Mouse (Mus musculus) limb, embryonic 15.5 days (tissue): ENCODE results near the gene Maats1. TPM values are rescaled to one million over a fixed set of nuclear protein-coding genes. Genes with fewer than 3 reads are reported as not detected.

Experiments
- ATAC-seq: fragments of 200-750 bp; cut with Nextera tagmentation; 2 replicates; pipeline ENCODE4 v1.8.0; 2017; ENCODE audit warnings: low read depth, moderate TSS enrichment; ENCODE audit not compliant: insufficient number of reproducible peaks, low FRiP score, low TSS enrichment
- H3K27ac ChIP-seq: fragments of 300-500 bp; sonication (generic); 2 replicates; pipeline ENCODE4 v1.5.1; 2015; ENCODE audit warnings: moderate library complexity, mild to moderate bottlenecking, inconsistent platforms
- H3K27me3 ChIP-seq: fragments of 300-500 bp; sonication (generic); 2 replicates; pipeline ENCODE4 v1.6.1; 2015; ENCODE audit warnings: inconsistent platforms
- H3K36me3 ChIP-seq: fragments of 300-500 bp; sonication (generic); 2 replicates; pipeline ENCODE4 v1.6.1; 2015; ENCODE audit warnings: inconsistent platforms
- H3K4me1 ChIP-seq: fragments of 300-500 bp; sonication (generic); 2 replicates; pipeline ENCODE4 v1.6.1; 2015; ENCODE audit warnings: inconsistent platforms
- H3K4me2 ChIP-seq: fragments of 300-500 bp; sonication (generic); 2 replicates; pipeline ENCODE4 v1.6.1; 2015; ENCODE audit warnings: mild to moderate bottlenecking, inconsistent platforms
- H3K4me3 ChIP-seq: fragments of 300-500 bp; sonication (generic); 2 replicates; pipeline ENCODE4 v1.5.1; 2015; ENCODE audit warnings: mild to moderate bottlenecking, inconsistent platforms
- H3K9ac ChIP-seq: fragments of 300-500 bp; sonication (generic); 2 replicates; pipeline ENCODE4 v1.6.1; 2015; ENCODE audit warnings: inconsistent platforms
- H3K9me3 ChIP-seq: fragments of 300-500 bp; sonication (generic); 2 replicates; pipeline ENCODE4 v1.6.1; 2016; ENCODE audit warnings: inconsistent platforms
- WGBS: fragments of 180-500 bp; shearing (Covaris S2); methylation state at CpG from one replicate; pipeline ENCODE4 v1.1.7; 2015; 5-methylcytosine and 5-hydroxymethylcytosine counted together
- polyA plus RNA-seq: library from polyadenylated mRNA; unstranded; fragments of >200 nt; fragmentation: Nextera tagmentation; extraction: Ambion mirVana; gene quantifications from 2 replicates; pipeline ENCODE4 v1.2.1, GENCODE M21; 2015

The Maats1 gene
- polyA plus RNA-seq, 1 experiment from 2014 or later, result not detected

DNA sequence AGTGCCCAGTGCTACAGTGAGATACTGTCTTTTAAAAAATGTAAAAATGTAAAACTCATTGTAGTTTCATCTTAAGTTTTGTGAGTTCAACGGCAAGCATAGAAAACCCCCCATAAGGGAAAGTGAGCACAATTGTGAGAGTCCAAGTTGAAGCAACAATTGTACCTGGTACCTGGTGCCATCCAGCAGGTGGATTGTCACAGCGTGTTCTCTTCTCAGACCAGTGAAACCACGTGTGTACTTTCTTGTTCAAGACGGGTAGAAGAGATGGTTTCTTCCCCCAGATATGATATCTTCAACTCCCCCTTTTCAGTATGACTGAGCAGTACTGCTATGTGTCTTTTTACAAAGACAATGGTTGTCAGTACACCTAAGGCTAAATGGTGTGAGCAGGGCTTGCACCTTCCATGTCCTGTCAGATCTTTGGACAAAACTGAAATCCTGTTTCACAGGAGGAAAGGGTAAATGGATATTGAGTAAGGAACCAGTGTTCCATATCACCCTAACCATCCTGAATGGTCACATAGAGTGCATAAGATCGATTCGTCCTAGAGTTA lies 16.4 kb upstream of the Maats1 start:
- H3K4me2 ChIP-seq, result no peak overlapping the region
- 88% methylated on average over 6 of the region's 6 CpGs for WGBS
- H3K36me3 ChIP-seq, result 0 out of 2 replicates have a peak, but pooled peaks cover 2% of the 10 kb centered on the region
- no peak overlapping the region for H3K27ac ChIP-seq
- ATAC-seq, result no peak
- H3K4me1 ChIP-seq, result peaks cover 12% of the 10 kb centered on the region; the same call in 1 of the 2 replicates
- H3K4me3 ChIP-seq, result no peak overlapping the region
- no peaks in the 10 kb centered on the region for H3K9me3 ChIP-seq
- no peaks in the 10 kb centered on the region for H3K27me3 ChIP-seq
- no peak overlapping the region for H3K9ac ChIP-seq

DNA sequence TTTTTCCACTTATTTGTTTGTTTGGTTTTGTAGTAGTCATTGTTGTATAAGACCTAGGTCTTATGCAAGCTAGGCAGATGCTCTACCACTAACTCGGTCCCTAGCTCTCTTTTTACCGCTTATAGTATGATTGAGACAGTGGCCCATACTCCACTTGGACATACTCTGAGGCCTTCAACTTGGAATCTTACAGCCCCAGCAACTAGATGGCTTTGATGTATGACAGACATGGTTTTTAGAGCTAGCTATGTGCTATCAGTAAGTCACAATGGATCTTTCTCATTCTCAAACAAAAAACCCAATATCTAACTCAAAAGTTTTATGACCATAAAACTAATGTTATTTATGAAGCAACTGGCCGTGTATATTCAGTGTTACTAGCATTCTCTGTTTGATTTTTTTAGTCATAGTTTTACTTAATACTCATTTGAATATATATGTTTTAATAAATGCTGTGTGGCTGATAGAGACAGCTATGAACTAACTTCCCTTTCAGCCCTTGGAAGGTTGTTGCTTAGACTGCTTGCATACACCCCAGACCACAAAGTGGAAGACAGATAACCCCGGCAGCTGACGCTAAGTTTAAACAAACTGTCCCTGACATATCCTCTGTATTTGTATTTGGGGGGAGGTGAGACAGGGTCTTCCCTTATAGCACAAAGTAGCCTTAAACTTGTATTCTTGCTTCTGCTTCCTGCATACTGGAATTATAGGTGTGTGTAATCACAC lies 12.4 kb upstream of the Maats1 start:
- ATAC-seq, result no peak
- 88% methylated on average over 5 of the region's 5 CpGs for WGBS
- no peaks in the 10 kb centered on the region for H3K4me1 ChIP-seq

DNA sequence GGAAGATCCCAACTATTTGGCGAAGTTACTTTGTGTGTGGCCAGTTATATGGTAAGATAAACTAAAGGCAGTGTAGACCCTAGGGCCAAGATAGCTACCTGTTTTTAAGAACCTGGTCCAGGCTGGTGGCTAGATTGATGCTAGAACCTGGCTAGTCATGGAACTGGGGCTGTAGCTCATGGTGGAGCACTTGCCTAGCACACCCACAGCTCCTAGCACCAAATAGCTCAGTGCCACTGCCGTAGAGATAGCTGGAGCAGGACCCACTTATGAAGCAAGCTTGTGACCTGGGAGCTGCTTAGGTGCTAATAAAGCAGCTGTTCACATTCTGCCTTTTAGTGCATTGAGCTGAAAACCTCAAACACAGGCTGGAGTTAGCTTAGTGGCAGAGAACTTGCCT lies 11.7 kb upstream of the Maats1 start:
- Histone ChIP-seq H3K9me3 (no peaks in the 10 kb centered on the region), H3K27me3 (no peaks in the 10 kb centered on the region), H3K4me3 (no peak overlapping the region), H3K4me1 (no peaks in the 10 kb centered on the region), H3K27ac (no peak overlapping the region), H3K9ac (no peak overlapping the region), H3K4me2 (no peak overlapping the region), H3K36me3 (peaks cover 32% of the 10 kb centered on the region)
- no peak for ATAC-seq
- WGBS, result 87% methylated on average over 2 of the region's 2 CpGs

More for the DNA sequence above, 12.4 kb upstream of the Maats1 start:
- Histone ChIP-seq H3K9me3 (no peaks in the 10 kb centered on the region), H3K27ac (no peak overlapping the region), H3K27me3 (no peaks in the 10 kb centered on the region), H3K4me2 (no peak overlapping the region), H3K9ac (no peak overlapping the region), H3K36me3 (peaks cover 31% of the 10 kb centered on the region), H3K4me3 (no peak overlapping the region)

DNA sequence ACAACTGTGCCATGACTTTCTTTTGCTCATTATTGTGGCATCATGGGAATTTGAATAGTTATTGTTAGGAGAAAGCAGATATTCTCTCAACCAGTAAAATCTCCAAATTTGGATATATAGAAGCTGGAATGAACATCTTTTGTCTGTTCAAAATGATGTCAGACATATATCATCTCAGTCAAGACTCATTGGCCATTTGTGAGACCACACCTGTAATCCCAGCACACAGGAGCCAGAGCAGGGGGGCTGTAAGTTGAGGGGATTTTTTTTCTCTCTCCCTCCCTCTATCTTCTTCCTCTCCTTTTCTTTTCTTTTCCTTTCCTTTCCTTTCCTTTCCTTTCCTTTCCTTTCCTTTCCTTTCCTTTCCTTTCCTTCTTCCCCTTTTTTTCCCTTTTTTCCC lies 10.9 kb upstream of the Maats1 start:
- Histone ChIP-seq H3K9me3 (no peaks in the 10 kb centered on the region), H3K4me3 (no peak overlapping the region), H3K36me3 (peaks cover 32% of the 10 kb centered on the region), H3K9ac (no peak overlapping the region), H3K4me1 (peaks cover under 1% of the 10 kb centered on the region), H3K4me2 (no peak overlapping the region), H3K27me3 (no peaks in the 10 kb centered on the region), H3K27ac (no peak overlapping the region)
- ATAC-seq, result no peak

DNA sequence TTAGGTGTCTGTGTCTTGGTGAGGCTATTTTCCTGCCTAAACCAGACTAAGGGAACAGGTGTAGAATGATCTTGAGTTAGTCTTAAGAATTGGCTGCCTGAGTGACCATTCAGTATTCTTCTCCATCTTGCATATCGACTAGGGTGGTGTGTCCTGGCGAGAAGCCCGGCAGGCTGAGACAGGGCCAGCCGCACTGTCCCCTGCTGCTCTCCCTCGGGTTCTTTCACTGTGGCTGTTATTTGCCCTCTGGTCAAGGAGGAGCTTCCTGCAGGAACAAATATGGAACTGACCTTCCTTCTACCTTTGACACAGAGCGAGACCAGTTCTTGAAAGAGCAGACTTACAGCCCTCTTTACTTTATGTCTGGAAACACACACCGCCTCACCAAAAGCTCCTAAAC lies 10.1 kb upstream of the Maats1 start:
- no peak overlapping the region for H3K4me3 ChIP-seq
- no peaks in the 10 kb centered on the region for H3K27me3 ChIP-seq
- H3K9me3 ChIP-seq, result no peaks in the 10 kb centered on the region
- H3K27ac ChIP-seq, result no peak overlapping the region
- no peak overlapping the region for H3K9ac ChIP-seq
- H3K36me3 ChIP-seq, result peaks cover 32% of the 10 kb centered on the region
- no peak overlapping the region for H3K4me2 ChIP-seq
- no peak for ATAC-seq
- H3K4me1 ChIP-seq, result peaks cover 4% of the 10 kb centered on the region
- 83% methylated on average over 7 of the region's 7 CpGs for WGBS

DNA sequence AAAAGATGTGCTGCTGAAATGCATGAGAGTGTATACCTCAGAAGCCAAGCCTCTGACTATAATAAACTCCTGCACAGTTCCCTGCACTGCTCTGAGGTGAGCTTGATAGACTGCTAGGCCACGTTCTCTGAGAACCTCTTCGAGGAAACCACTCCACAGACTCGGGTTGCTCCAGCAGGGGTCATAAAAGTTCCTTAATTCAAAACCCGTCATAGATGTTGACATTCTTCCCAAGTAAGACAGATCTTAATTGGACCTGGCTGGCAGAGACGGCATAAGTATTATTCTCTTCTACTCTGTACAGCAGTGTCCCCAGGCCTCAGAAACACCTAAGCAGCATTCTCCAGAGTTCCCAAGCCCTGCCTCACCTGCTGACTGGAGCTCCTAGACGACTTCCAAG lies 9.0 kb upstream of the Maats1 start:
- H3K36me3 ChIP-seq, result peaks cover 32% of the 10 kb centered on the region
- H3K27ac ChIP-seq, result no peak overlapping the region
- no peak overlapping the region for H3K4me2 ChIP-seq
- WGBS, result 58% methylated on average over 6 of the region's 6 CpGs
- no peaks in the 10 kb centered on the region for H3K27me3 ChIP-seq
- no peak overlapping the region for H3K9ac ChIP-seq
- H3K9me3 ChIP-seq, result no peaks in the 10 kb centered on the region
- peaks cover 4% of the 10 kb centered on the region for H3K4me1 ChIP-seq
- ATAC-seq, result no peak
- H3K4me3 ChIP-seq, result no peak overlapping the region

DNA sequence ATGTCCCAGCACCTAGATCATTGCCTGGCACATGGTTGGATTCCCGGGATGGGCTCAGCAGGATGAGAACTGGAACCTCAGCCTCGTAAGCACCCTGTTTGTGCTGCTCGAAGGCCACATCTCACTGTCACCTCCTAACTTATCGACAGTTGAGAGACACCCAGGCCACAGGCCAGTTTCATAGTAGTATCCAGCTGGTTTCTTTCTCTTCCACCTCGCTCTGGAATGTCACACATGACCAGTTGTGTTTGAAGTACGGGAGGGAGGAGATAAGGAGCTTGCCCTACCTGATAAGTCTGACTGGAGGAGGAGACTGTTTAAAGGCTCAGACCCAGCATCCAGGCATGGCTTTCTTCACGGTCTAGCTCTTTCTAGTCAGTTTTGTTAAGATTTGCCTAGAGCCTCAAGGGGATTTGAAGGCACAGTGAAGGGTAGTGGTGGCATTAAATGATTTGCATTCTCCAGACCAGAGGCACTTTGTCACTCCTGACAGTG lies 8.5 kb upstream of the Maats1 start:
- Histone ChIP-seq H3K27ac (no peak overlapping the region), H3K36me3 (peaks cover 30% of the 10 kb centered on the region), H3K4me2 (no peak overlapping the region), H3K27me3 (no peaks in the 10 kb centered on the region), H3K9me3 (no peaks in the 10 kb centered on the region), H3K9ac (no peak overlapping the region), H3K4me3 (no peak overlapping the region), H3K4me1 (peaks cover 4% of the 10 kb centered on the region)
- WGBS, result 74% methylated on average over 7 of the region's 7 CpGs
- ATAC-seq, result no peak

DNA sequence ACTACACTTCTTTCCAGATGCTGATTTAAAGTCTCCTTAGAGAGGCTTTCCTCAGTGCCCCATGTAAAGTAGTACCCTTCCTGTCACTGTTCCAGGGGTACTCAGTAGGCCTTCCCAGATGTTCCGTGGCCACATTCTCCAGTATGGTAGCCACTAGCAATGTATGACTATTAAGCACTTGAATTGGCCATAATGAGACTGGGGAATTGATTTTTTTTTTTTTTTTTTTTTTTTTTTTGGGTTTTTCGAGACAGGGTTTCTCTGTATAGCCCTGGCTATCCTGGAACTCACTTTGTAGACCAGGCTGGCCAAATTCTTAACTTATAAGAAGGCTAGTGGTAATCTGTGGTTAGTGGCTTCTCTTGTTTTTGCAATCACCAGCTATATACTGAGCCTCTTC lies 7.9 kb upstream of the Maats1 start:
- Histone ChIP-seq H3K27ac (no peak overlapping the region), H3K9me3 (no peaks in the 10 kb centered on the region), H3K36me3 (peaks cover 30% of the 10 kb centered on the region), H3K27me3 (no peaks in the 10 kb centered on the region), H3K9ac (no peak overlapping the region), H3K4me1 (peaks cover 4% of the 10 kb centered on the region), H3K4me3 (no peak overlapping the region), H3K4me2 (no peak overlapping the region)
- 88% methylated on average over 2 of the region's 2 CpGs for WGBS
- no peak for ATAC-seq

DNA sequence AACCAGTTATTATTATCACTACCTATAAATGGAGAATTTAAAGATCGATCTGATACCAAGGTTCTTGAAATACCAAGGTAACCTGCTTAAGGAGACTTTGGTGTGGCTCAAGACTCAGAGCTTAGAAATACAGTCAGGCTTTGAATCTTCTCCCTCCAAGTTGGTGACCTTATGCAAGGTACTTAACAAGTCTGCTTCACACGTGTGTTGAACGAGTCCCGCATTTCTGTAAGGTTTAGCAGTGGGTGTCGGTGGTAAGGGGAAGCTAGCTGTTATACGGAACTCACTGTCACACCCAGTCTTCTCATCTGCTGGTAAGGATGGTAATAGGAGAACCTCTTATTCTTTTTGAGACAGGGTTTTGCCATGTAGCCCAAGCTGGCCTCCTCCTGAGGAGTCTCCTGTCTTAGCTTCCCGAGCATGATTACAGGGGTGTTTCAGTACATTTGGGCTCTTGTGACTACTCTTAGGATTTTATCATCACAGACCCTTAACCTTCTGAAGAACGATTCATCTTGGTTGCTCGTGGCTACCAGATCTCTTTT lies 6.3 kb upstream of the Maats1 start:
- 85% methylated on average over 9 of the region's 9 CpGs for WGBS
- peaks cover 4% of the 10 kb centered on the region for H3K4me1 ChIP-seq
- no peaks in the 10 kb centered on the region for H3K27me3 ChIP-seq
- H3K4me2 ChIP-seq, result no peak overlapping the region
- peaks cover 30% of the 10 kb centered on the region for H3K36me3 ChIP-seq
- no peaks in the 10 kb centered on the region for H3K9me3 ChIP-seq
- ATAC-seq, result no peak
- H3K9ac ChIP-seq, result no peak overlapping the region
- no peak overlapping the region for H3K4me3 ChIP-seq
- H3K27ac ChIP-seq, result no peak overlapping the region

DNA sequence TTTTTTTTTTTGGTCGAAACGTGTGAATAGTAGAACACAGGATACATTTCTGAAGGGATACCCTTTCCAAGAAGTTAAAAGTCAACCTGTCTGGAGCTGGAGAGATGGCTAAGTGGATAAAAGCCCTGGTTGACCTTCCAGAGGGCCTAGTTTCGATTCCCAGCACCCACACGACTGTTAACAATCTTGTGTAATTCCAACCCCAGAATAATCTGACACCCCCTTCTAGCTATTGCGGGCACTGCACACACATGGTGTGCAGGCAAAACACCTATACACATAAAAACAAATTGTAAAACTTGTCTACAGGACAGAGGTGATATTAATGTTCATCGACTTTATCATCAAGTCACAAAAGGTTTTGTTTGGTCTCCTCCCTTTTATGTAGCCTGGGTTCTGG lies 5.6 kb upstream of the Maats1 start:
- no peak overlapping the region for H3K9ac ChIP-seq

DNA sequence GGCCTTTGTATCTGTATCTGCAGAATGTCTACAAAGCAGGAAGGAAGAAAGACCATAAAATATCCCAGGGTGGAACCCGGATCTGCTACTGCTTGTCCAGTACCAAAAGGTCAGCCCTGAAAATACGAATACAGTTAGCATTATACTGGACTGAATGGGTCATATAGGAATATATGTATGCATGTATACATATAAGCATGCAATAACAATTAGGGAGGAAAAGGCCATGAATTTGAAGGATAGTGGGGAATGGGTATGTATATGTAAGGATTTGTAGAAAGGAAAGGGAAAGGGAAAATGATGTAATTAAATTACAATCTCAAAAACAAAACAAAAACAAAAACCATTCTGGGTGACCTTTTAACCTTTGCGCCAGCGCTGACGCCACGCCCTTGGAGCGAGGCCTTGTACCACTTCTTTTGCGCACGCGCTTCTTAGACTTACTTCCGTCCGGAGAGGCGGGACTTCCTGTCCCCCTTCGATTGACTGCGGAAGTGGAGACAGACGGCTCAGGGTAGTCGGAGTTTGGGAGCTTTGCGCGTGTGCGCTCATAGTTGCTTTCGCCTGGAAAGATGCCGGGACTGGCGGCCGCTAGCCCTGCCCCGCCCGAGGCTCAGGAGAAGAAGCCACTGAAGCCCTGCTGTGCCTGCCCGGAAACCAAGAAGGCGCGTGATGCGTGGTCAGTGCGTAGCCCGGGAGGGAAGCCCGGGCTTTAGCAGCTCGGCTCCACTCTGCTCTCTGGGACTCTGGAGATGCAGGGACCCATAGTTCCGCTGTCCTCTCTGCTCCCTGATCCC lies 4.8 kb upstream of the Maats1 start, which contains the start of the genes Cox17 and Gm21987:
Gene Cox17 (plus strand): TSS at position 463 of the 797 bp plus-strand sequence.
Gene Gm21987 (plus strand): TSS at position 512 of the 797 bp plus-strand sequence.
- peaks cover 21% of the 10 kb centered on the region for H3K36me3 ChIP-seq
- peak within 1 kb of the TSS; percentile 51 for H3K4me2 ChIP-seq
- H3K27me3 ChIP-seq, result no peaks in the 10 kb centered on the region
- H3K9me3 ChIP-seq, result no peaks in the 10 kb centered on the region
- H3K4me1 ChIP-seq, result peaks cover 8% of the 10 kb centered on the region
- ATAC-seq, result peak; percentile 89; the same call in 1 of the 2 replicates
- 3% methylated on average over 35 of the region's 35 CpGs for WGBS
- peak within 1 kb of the TSS; percentile 65 for H3K9ac ChIP-seq
- H3K4me3 ChIP-seq, result peak within 1 kb of the TSS; percentile 86
- peak within 1 kb of the TSS; percentile 93 for H3K27ac ChIP-seq

More for the DNA sequence above, 5.6 kb upstream of the Maats1 start:
- Histone ChIP-seq H3K36me3 (peaks cover 28% of the 10 kb centered on the region), H3K27me3 (no peaks in the 10 kb centered on the region), H3K4me1 (peaks cover 4% of the 10 kb centered on the region), H3K9me3 (no peaks in the 10 kb centered on the region), H3K27ac (no peak overlapping the region), H3K4me3 (peak overlapping the region; percentile 86), H3K4me2 (peak overlapping the region; percentile 51)
- no peak for ATAC-seq
- WGBS, result 62% methylated on average over 6 of the region's 6 CpGs
